Mouse (Mus musculus) kidney, adult 2 months (tissue): ENCODE results near the gene Prss38.

Experiments used
- CTCF ChIP-seq: fragments of 200-500 bp; conservative IDR thresholded peaks from 2 replicates; pipeline ENCODE4 v1.5.1; 2011; ENCODE audit warnings: low read depth, mild to moderate bottlenecking, control low read depth, low read length, moderate library complexity, mixed read lengths; ENCODE audit not compliant: insufficient read depth, insufficient read length
- POLR2A ChIP-seq: fragments of 200-500 bp; IDR thresholded peaks from one replicate; pipeline ENCODE4 v1.6.1; 2011; ENCODE audit warnings: low read depth, low read length, control low read depth

DNA sequence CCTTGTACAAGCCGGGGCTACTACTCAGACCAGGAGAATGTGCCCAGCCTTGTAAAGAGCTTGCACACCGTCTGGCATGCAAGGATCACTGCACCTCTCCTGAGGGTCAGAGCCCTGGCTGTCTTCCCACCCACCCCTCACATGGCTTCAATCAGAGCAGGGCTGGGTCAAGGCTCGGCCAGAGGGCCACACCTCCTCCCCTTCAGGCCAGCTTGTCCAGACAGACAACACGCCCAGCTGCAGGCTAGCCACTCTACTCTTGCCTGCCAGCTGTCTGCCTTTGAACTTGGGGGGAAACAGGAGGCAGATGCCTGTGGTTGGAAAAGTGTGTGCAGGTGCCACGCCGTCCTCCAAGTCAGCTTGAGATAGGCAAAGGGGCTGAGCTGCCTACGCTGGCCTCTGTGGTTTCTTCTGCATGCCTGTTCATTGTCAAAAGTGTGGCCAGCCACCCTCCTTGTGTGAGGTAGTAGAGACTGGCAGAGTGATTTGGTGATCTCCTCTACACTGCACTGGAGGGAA, 9.0 kb upstream of the Prss38 start:
- TF ChIP-seq CTCF (no peak), POLR2A (no peak)
